Mouse (Mus musculus) kidney, adult 2 months (tissue): Measurements from ENCODE around the gene Lrp3.

Experiments
- CTCF ChIP-seq: fragments of 200-500 bp; conservative IDR thresholded peaks from 2 replicates; pipeline ENCODE4 v1.5.1; 2011; ENCODE audit warnings: low read depth, mild to moderate bottlenecking, control low read depth, low read length, moderate library complexity, mixed read lengths; ENCODE audit not compliant: insufficient read depth, insufficient read length
- POLR2A ChIP-seq: fragments of 200-500 bp; IDR thresholded peaks from one replicate; pipeline ENCODE4 v1.6.1; 2011; ENCODE audit warnings: low read depth, low read length, control low read depth

GRCm38 (mm10) chr7:35185889-35186569 lies 29.3 kb downstream of the Lrp3 start, which contains the start of gene Slc7a10:
- TF ChIP-seq CTCF = no peak
- TF ChIP-seq POLR2A = no peak
